ENCODE assay signal across 27 mouse cellular contexts in genomic region chr16:55390400-55390799, GRCm38 (mm10).
"Had no signal": no experiment of that assay in that cellular context is flagged by ENCODE, and none has a peak within 500 bp of the region (broad histone marks: within the 10 kb centered on the region; RNA-seq: fewer than 3 reads in every experiment).

No protein-coding gene starts in this region.

- H3K9ac ChIP-seq: heart, embryonic 13.5 days; heart, embryonic 15.5 days; hindbrain, embryonic 13.5 days; hindbrain, embryonic 15.5 days; kidney, embryonic 15.5 days; limb, embryonic 13.5 days; limb, embryonic 15.5 days; liver, embryonic 12.5 days had no signal

- H3K9me3 ChIP-seq: heart, embryonic 13.5 days; heart, embryonic 15.5 days; hindbrain, embryonic 13.5 days; hindbrain, embryonic 15.5 days; kidney, embryonic 15.5 days; limb, embryonic 13.5 days; limb, embryonic 15.5 days; liver, embryonic 12.5 days had no signal

- DNase-seq: gastrocnemius, adult 2 months; gastrocnemius, postnatal 10 days; gastrocnemius, postnatal 25 days; heart, adult 11 months; heart, adult 2 months; heart, postnatal 14 days; heart, postnatal 36 days; kidney, adult 11 months; kidney, adult 2 months; kidney, adult 9 months; kidney, postnatal 14 days; kidney, postnatal 36 days; layer of hippocampus, adult 9-11 months; layer of hippocampus, postnatal 36 days; left cerebral cortex, postnatal 4 days had no signal

- H3K4me3 ChIP-seq: gastrocnemius, adult 2 months; heart, adult 2 months; heart, embryonic 13.5 days; heart, embryonic 15.5 days; hindbrain, embryonic 13.5 days; hindbrain, embryonic 15.5 days; kidney, embryonic 15.5 days; limb, embryonic 13.5 days; limb, embryonic 15.5 days; liver, embryonic 12.5 days had no signal

- H3K4me2 ChIP-seq: heart, embryonic 11.5 days; heart, embryonic 13.5 days; heart, embryonic 15.5 days; hindbrain, embryonic 13.5 days; hindbrain, embryonic 15.5 days; kidney, embryonic 15.5 days; limb, embryonic 13.5 days; limb, embryonic 15.5 days; liver, embryonic 12.5 days had no signal

- H3K36me3 ChIP-seq: heart, embryonic 13.5 days; heart, embryonic 15.5 days; hindbrain, embryonic 13.5 days; hindbrain, embryonic 15.5 days; kidney, embryonic 15.5 days; limb, embryonic 13.5 days; limb, embryonic 15.5 days; liver, embryonic 12.5 days had no signal

- ATAC-seq: hindbrain, postnatal 0 days; intestine, embryonic 16.5 days; liver, embryonic 12.5 days had no signal

- H3K4me1 ChIP-seq: heart, embryonic 13.5 days; heart, embryonic 15.5 days; hindbrain, embryonic 13.5 days; hindbrain, embryonic 15.5 days; kidney, embryonic 15.5 days; limb, embryonic 13.5 days; limb, embryonic 15.5 days; liver, embryonic 12.5 days had no signal

- H3K27ac ChIP-seq: gastrocnemius, adult 2 months; heart, adult 2 months; heart, embryonic 13.5 days; heart, embryonic 15.5 days; hindbrain, embryonic 13.5 days; hindbrain, embryonic 15.5 days; hindbrain, postnatal 0 days; kidney, embryonic 15.5 days; kidney, postnatal 0 days; limb, embryonic 13.5 days; limb, embryonic 15.5 days; liver, embryonic 12.5 days had no signal

- H3K27me3 ChIP-seq: heart, embryonic 13.5 days; heart, embryonic 15.5 days; hindbrain, embryonic 13.5 days; hindbrain, embryonic 15.5 days; kidney, embryonic 15.5 days; limb, embryonic 13.5 days; limb, embryonic 15.5 days; liver, embryonic 12.5 days had no signal
